Comparison of ENCODE assay signal across 16 mouse cellular contexts in the genomic region with DNA sequence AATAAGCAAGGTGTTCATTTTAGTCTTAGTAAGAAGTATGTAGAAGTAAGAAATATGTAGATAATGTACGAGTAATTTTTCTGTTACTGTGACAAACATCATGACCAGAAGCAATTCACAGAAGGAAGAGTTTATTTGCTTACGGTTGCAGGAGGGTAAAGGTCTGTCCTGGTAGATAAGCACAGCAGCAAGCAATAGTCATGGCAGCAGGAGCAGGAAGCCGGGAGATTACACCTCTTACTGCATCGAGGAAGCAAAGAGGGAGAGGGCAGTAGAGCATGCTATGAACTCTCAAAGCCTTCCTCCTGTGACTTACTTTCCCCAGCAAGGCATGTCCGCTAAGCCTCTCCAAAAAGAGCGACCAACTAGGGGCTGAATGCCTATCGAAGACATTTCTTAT.
DNase-seq lines count a peak whose midpoint lies in the region; ATAC-seq and TF ChIP-seq lines count a peak whose summit lies in the region.
"Had no signal": no experiment of that assay in that cellular context is flagged by ENCODE, and none has a peak within 500 bp of the region (broad histone marks: within the 10 kb centered on the region; RNA-seq: fewer than 3 reads in every experiment).

No protein-coding gene starts in this region.

- H3K4me1 ChIP-seq in testis, adult 2 months (ENCODE audit: control insufficient read depth, insufficient read depth, low read length) = no peaks in the 10 kb centered on the region
- peaks cover 10% of the 10 kb centered on the region; the same call in 1 of the 2 replicates for H3K4me1 ChIP-seq in liver, embryonic 13.5 days (replicated peaks)
- H3K4me1 ChIP-seq: embryonic facial prominence, embryonic 15.5 days; forebrain, embryonic 10.5 days; hindbrain, embryonic 10.5 days; midbrain, embryonic 12.5 days had no signal

- H3K27ac ChIP-seq in testis, adult 2 months (ENCODE audit: control insufficient read depth, insufficient read depth, low read depth, low read length) = no peak overlapping the region
- H3K27ac ChIP-seq in liver, embryonic 13.5 days = no peak overlapping the region
- H3K27ac ChIP-seq: embryonic facial prominence, embryonic 15.5 days; forebrain, embryonic 10.5 days; hindbrain, embryonic 10.5 days; hindbrain, postnatal 0 days; kidney, postnatal 0 days; midbrain, embryonic 12.5 days had no signal

- H3K27me3 ChIP-seq in testis, adult 2 months (ENCODE audit: control insufficient read depth, insufficient read depth, low read length) = no peaks in the 10 kb centered on the region
- no peaks in the 10 kb centered on the region for H3K27me3 ChIP-seq in liver, embryonic 13.5 days
- H3K27me3 ChIP-seq: embryonic facial prominence, embryonic 15.5 days; midbrain, embryonic 12.5 days had no signal

- DNase-seq in testis, postnatal 14 days (ENCODE audit: low spot score) = no peak
- DNase-seq in liver, embryonic 13.5 days = no peak
- peak; percentile 65 for DNase-seq in yolk sac, embryonic 10.5 days (ENCODE audit: low spot score)
- DNase-seq in cerebellum, postnatal 4 days (ENCODE audit: low spot score in 2 of 2) = no peak
- DNase-seq in cerebellum, postnatal 36 days = no peak
- DNase-seq in gastrocnemius, postnatal 10 days = no peak
- DNase-seq: cerebellum, adult 11 months; lung, adult 18-20 months had no signal

- H3K36me3 ChIP-seq in testis, adult 2 months (ENCODE audit: control insufficient read depth, insufficient read depth, low read length) = no peaks in the 10 kb centered on the region
- H3K36me3 ChIP-seq in liver, embryonic 13.5 days = no peaks in the 10 kb centered on the region
- H3K36me3 ChIP-seq: embryonic facial prominence, embryonic 15.5 days; forebrain, embryonic 10.5 days; hindbrain, embryonic 10.5 days; midbrain, embryonic 12.5 days had no signal

- H3K4me2 ChIP-seq in liver, embryonic 13.5 days = no peak overlapping the region
- H3K4me2 ChIP-seq: embryonic facial prominence, embryonic 15.5 days; midbrain, embryonic 12.5 days had no signal

- H3K9ac ChIP-seq in liver, embryonic 13.5 days = no peak overlapping the region
- H3K9ac ChIP-seq: embryonic facial prominence, embryonic 15.5 days; midbrain, embryonic 12.5 days had no signal

- no peak for TF ChIP-seq POLR2A in testis, adult 2 months (IDR thresholded peaks at IDR 0.05; ENCODE audit: control insufficient read depth, low read depth, low read length)

- no peaks in the 10 kb centered on the region for H3K9me3 ChIP-seq in liver, embryonic 13.5 days (replicated peaks)
- H3K9me3 ChIP-seq: embryonic facial prominence, embryonic 15.5 days; forebrain, embryonic 10.5 days; hindbrain, embryonic 10.5 days; midbrain, embryonic 12.5 days had no signal

- no peak for TF ChIP-seq CTCF in testis, adult 2 months (IDR thresholded peaks at IDR 0.05; ENCODE audit: control insufficient read depth, insufficient read depth, insufficient replicate concordance, low read depth, low read length)

- 38% methylated on average over 7 of the region's 7 CpGs for WGBS in liver, embryonic 13.5 days (ENCODE audit: insufficient replicate concordance)

- ATAC-seq in erythroblast, adult 5-6 weeks (replicated peaks; ENCODE audit: low FRiP score, poor library complexity, severe bottlenecking) = peak; percentile 73
- peak; percentile 55; the same call in 1 of the 2 replicates for ATAC-seq in liver, embryonic 13.5 days (ENCODE audit: low read depth)

- peak overlapping the region; percentile 37; the same call in 1 of the 2 replicates for H3K4me3 ChIP-seq in testis, adult 2 months (ENCODE audit: control insufficient read depth, low read depth, low read length)
- H3K4me3 ChIP-seq in liver, embryonic 13.5 days (replicated peaks) = no peak overlapping the region
- H3K4me3 ChIP-seq: embryonic facial prominence, embryonic 15.5 days; forebrain, embryonic 10.5 days; hindbrain, embryonic 10.5 days; midbrain, embryonic 12.5 days had no signal
